Mouse (Mus musculus) ES-E14 (cell line): ENCODE results near the gene Sufu. TPM values are rescaled to one million over a fixed set of nuclear protein-coding genes. Genes with fewer than 3 reads are reported as not detected.

Experiments
- DNase-seq: peaks from one replicate; pipeline ENCODE4 v3.0.0-alpha.2; 2013; ENCODE audit warnings: low read depth, low spot score
- H3K27ac ChIP-seq: 2 replicates; pipeline ENCODE4 v1.5.1; 2012; ENCODE audit warnings: low read depth, mild to moderate bottlenecking, low read length, moderate library complexity, mixed read lengths; ENCODE audit not compliant: poor library complexity, insufficient read depth, severe bottlenecking
- H3K36me3 ChIP-seq: 2 replicates; pipeline ENCODE4 v1.6.1; 2012; ENCODE audit warnings: mild to moderate bottlenecking, low read length, moderate library complexity, mixed read lengths; ENCODE audit not compliant: control insufficient read depth, poor library complexity, insufficient read depth, severe bottlenecking
- H3K4me1 ChIP-seq, 2 experiments: fragments of 150-350 bp in 1 of 2; sonication (generic) in 1 of 2; 2 replicates each; pipeline ENCODE4 v1.6.1; 2012; ENCODE audit warnings: low read length in 2 of 2, mild to moderate bottlenecking in 1 of 2, mixed read lengths in 1 of 2; ENCODE audit not compliant: control insufficient read depth in 2 of 2, insufficient read depth in 2 of 2, poor library complexity in 1 of 2
- H3K4me3 ChIP-seq, 2 experiments: fragments of 150-350 bp in 1 of 2; sonication (generic) in 1 of 2; 2 replicates each; pipeline ENCODE4 v1.5.1; 2012; ENCODE audit warnings: low read length in 2 of 2, low read depth in 1 of 2, mild to moderate bottlenecking in 1 of 2, mixed read lengths in 1 of 2; ENCODE audit not compliant: insufficient read depth in 1 of 2, poor library complexity in 1 of 2, severe bottlenecking in 1 of 2
- H3K9ac ChIP-seq: 2 replicates; pipeline ENCODE4 v1.6.1; 2012; ENCODE audit warnings: low read depth, mild to moderate bottlenecking, low read length, mixed read lengths; ENCODE audit not compliant: poor library complexity, insufficient read depth, severe bottlenecking
- H3K9me3 ChIP-seq: fragments of 150-350 bp; sonication (generic); 2 replicates; pipeline ENCODE4 v1.6.1; 2012; ENCODE audit warnings: low read depth, mild to moderate bottlenecking, low read length; ENCODE audit not compliant: control insufficient read depth, insufficient read depth
- CHD2 ChIP-seq: IDR thresholded peaks from 2 replicates; pipeline ENCODE4 v1.6.1; 2014; ENCODE audit warnings: mild to moderate bottlenecking, low read depth, low read length, inconsistent platforms
- HCFC1 ChIP-seq: IDR thresholded peaks from 2 replicates; pipeline ENCODE4 v1.6.1; 2012; ENCODE audit warnings: low read length, inconsistent platforms, borderline replicate concordance; ENCODE audit not compliant: insufficient read depth
- MAFK ChIP-seq: IDR thresholded peaks from 2 replicates; pipeline ENCODE4 v1.6.1; 2014; ENCODE audit warnings: mild to moderate bottlenecking, low read depth, low read length, inconsistent platforms; ENCODE audit not compliant: insufficient read depth
- ZC3H11A ChIP-seq: IDR thresholded peaks from 2 replicates; pipeline ENCODE4 v1.6.1; 2012; ENCODE audit warnings: low read depth, mild to moderate bottlenecking, inconsistent platforms, low read length, borderline replicate concordance
- ZNF384 ChIP-seq: IDR thresholded peaks from 2 replicates; pipeline ENCODE4 v1.6.1; 2012; ENCODE audit warnings: low read depth, low read length, inconsistent platforms
- in situ Hi-C, 2 experiments: fragments of 600-800 bp; cut with MboI; formaldehyde crosslinking; loops; one replicate each; pipeline ENCODE4 v1.15.1; 2025; ENCODE audit warnings: low sequenced_read_pairs in 2 of 2, inconsistent platforms in 1 of 2; ENCODE audit not compliant: unreplicated experiment in 2 of 2
- total RNA-seq: library from RNA; depleted of rRNA; stranded (reverse); fragments of 300-350 nt; gene quantifications from 2 replicates; pipeline ENCODE4 v1.2.3, GENCODE M21; 2012

Gene Sufu
- total RNA-seq, 1 experiment = 14.5 TPM

DNA sequence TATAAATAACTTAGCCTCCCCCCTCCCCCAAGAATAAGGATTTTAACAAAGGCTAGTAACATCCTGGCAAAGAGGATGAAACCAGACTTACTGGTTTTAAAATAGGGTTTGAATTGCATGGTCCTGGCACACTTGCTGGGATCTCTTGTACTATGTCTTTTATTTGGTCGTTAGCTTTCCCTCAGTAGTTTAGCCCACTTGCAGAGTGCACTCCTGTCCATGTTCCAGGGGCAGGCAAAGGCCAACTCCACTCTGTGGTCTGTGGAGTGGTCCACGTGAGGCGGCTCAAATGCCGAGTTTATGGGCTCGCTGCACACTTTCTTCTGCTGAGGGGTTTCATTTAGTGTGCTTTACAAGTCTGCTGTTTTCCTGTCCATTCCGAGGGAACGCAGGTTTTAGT lies 3.2 kb downstream of the Sufu start:
- H3K9ac ChIP-seq = no peak overlapping the region
- DNase-seq = no peak
- no peak overlapping the region for H3K27ac ChIP-seq
- peaks cover 7% of the 10 kb centered on the region; the same call in 1 of the 2 replicates for H3K36me3 ChIP-seq
- no peak for TF ChIP-seq ZC3H11A
- no peak for TF ChIP-seq HCFC1
- no peak for TF ChIP-seq MAFK
- no peak for TF ChIP-seq ZNF384
- no peak for TF ChIP-seq CHD2
- H3K4me1 ChIP-seq = 0 out of 4 replicates have a peak, but pooled peaks cover 0 to 2% of the 10 kb centered on the region in 2 experiments
- no peak overlapping the region for H3K4me3 ChIP-seq
- in situ Hi-C loops = no loop called here
- H3K9me3 ChIP-seq = no peaks in the 10 kb centered on the region

DNA sequence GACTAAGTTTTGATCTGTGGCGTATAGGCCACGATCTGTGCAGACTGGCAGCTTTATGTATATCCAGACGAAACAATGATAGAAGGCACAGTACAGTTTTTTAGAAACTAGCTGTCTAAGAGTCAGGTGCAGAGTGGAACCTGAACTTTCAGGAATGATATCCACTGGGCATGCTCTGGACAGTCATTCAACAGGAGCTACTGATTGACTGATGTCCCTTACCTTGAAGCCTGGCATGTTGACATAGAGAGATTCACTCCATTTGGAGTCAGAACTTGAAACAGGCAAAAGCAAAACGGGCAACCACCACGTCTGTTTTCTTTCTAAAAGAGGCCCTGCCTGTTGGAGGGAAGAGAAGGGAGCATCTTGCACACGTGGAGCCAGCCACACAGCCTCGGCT lies 3.9 kb downstream of the Sufu start:
- Histone ChIP-seq H3K36me3 (peaks cover 7% of the 10 kb centered on the region; the same call in 1 of the 2 replicates), H3K9ac (no peak overlapping the region), H3K9me3 (no peaks in the 10 kb centered on the region), H3K4me1 (0 out of 4 replicates have a peak, but pooled peaks cover 0 to 2% of the 10 kb centered on the region in 2 experiments), H3K4me3 (no peak overlapping the region), H3K27ac (no peak overlapping the region)
- in situ Hi-C loops = no loop called here
- TF ChIP-seq CHD2 = no peak
- TF ChIP-seq ZNF384 = no peak
- TF ChIP-seq MAFK = no peak
- TF ChIP-seq ZC3H11A = no peak
- no peak for TF ChIP-seq HCFC1
- no peak for DNase-seq

DNA sequence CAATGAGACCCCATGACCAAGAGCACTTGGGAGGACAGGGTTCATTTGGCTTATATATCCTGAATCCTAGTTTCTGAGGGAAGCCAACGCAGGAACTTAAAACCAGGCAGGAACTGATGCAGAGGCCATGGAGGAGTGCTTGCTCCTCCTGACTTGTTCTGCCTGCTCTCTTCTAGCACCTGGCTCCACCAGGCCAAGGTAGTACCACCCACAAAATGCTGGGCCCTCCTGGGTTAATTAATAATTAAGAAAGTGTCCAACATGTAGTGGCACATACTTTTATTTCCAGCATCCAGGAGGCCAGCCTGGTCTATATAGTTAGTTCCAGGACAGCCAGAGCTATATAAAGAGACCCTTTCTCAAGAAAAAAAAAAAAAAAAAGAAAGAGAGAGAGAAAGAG lies 7.3 kb downstream of the Sufu start:
- no peak for DNase-seq
- Histone ChIP-seq H3K9ac (no peak overlapping the region), H3K4me3 (no peak overlapping the region), H3K27ac (no peak overlapping the region), H3K4me1 (no peaks in the 10 kb centered on the region), H3K36me3 (peaks cover 7% of the 10 kb centered on the region; the same call in 1 of the 2 replicates), H3K9me3 (no peaks in the 10 kb centered on the region)
- in situ Hi-C loops = no loop called here
- TF ChIP-seq CHD2 = no peak

DNA sequence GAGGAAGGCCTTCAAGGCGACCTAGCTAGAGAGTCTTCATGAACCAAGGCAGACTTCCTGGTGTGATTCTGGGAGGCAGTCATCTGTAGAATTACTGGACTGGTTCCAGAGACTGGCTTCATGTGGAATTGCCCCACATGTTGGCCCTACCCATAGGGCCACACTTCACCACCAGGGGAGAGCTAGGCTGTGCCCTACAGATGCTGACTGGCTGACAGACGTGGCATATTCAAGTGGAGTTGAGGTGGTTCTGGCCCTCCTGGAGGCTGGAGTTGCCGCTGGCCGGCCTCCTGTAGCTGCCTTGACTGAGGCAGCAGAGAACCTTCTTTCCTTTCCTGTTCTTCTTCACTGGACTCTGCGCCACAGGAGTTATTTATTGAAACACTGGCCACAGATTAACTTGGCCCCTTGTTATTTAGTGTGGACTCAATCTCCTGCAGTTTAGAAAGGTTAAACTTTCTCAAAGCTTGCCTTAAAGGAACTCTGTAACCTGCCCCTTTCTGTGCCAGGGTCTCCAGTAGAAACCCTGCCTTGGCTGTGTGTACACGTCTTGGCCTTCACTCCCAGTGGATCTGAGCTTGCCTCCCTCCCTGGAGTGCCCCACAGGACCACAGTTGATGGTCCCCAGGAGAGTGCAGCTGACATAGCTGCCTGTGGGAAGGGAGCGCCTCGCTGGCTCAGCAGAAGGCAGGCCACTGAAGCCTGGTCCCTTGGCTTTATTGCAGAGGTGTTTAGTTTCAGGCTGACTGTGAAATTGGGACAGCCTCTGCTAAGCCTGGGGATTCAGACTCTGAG lies 10.1 kb downstream of the Sufu start:
- Histone ChIP-seq H3K9ac (no peak overlapping the region), H3K27ac (no peak overlapping the region), H3K4me1 (no peaks in the 10 kb centered on the region), H3K4me3 (no peak overlapping the region), H3K9me3 (no peaks in the 10 kb centered on the region), H3K36me3 (0 out of 2 replicates have a peak, but pooled peaks cover 2% of the 10 kb centered on the region)
- DNase-seq = no peak
- in situ Hi-C loops = no loop called here
- TF ChIP-seq HCFC1 (no peak), ZNF384 (no peak), ZC3H11A (no peak), CHD2 (no peak), MAFK (no peak)

GRCm38 (mm10) chr19:46409506-46409905 lies 12.8 kb downstream of the Sufu start:
- Histone ChIP-seq H3K4me1 (no peaks in the 10 kb centered on the region), H3K4me3 (no peak overlapping the region), H3K9me3 (no peaks in the 10 kb centered on the region), H3K9ac (no peak overlapping the region), H3K36me3 (no peaks in the 10 kb centered on the region), H3K27ac (no peak overlapping the region)
- TF ChIP-seq CHD2 = no peak
- no peak for TF ChIP-seq HCFC1
- TF ChIP-seq ZC3H11A = no peak
- no peak for TF ChIP-seq MAFK
- TF ChIP-seq ZNF384 = no peak
- in situ Hi-C loops = no loop called here
- DNase-seq = no peak
